Mouse (Mus musculus) lung, embryonic 14.5 days (tissue): ENCODE results near the gene Rapgef4. TPM values are rescaled to one million over a fixed set of nuclear protein-coding genes. Genes with fewer than 3 reads are reported as not detected.
A peak's percentile ranks its signal among the peaks of the same experiment; 100 is the strongest.

Source experiments
- ATAC-seq: fragments of 200-750 bp; cut with Nextera tagmentation; 2 replicates; pipeline ENCODE4 v1.8.0; 2017; ENCODE audit warnings: mild to moderate bottlenecking, moderate TSS enrichment, moderate library complexity; ENCODE audit not compliant: insufficient read depth
- DNase-seq: peaks from one replicate; pipeline ENCODE4 v3.0.0-alpha.2; 2015
- H3K27ac ChIP-seq: fragments of 300-500 bp; sonication (generic); 2 replicates; pipeline ENCODE4 v1.5.1; 2014; ENCODE audit warnings: low read depth, mild to moderate bottlenecking, moderate library complexity
- H3K27me3 ChIP-seq: fragments of 300-500 bp; sonication (generic); 2 replicates; pipeline ENCODE4 v1.6.1; 2014; ENCODE audit warnings: low read length, control low read depth; ENCODE audit not compliant: insufficient read depth
- H3K36me3 ChIP-seq: fragments of 300-500 bp; sonication (generic); 2 replicates; pipeline ENCODE4 v1.6.1; 2014; ENCODE audit warnings: control low read depth; ENCODE audit not compliant: insufficient read depth
- H3K4me1 ChIP-seq: fragments of 300-500 bp; sonication (generic); 2 replicates; pipeline ENCODE4 v1.6.1; 2014; ENCODE audit warnings: antibody characterized with exemption, control low read depth; ENCODE audit not compliant: insufficient read depth
- H3K4me2 ChIP-seq: fragments of 300-500 bp; sonication (generic); 2 replicates; pipeline ENCODE4 v1.6.1; 2014; ENCODE audit warnings: mild to moderate bottlenecking
- H3K4me3 ChIP-seq: fragments of 300-500 bp; sonication (generic); 2 replicates; pipeline ENCODE4 v1.5.1; 2014; ENCODE audit warnings: low read depth, low read length
- H3K9ac ChIP-seq: fragments of 300-500 bp; sonication (generic); 2 replicates; pipeline ENCODE4 v1.6.1; 2014
- H3K9me3 ChIP-seq: fragments of 300-500 bp; sonication (generic); 2 replicates; pipeline ENCODE4 v1.6.1; 2016; ENCODE audit warnings: low read depth, low read length, control low read depth
- CTCF ChIP-seq: IDR thresholded peaks from 2 replicates; pipeline ENCODE4 v1.5.1; 2016; ENCODE audit warnings: antibody characterized with exemption, low read depth
- WGBS: fragments of 180-500 bp; shearing (Covaris S2); extraction: QIAGEN DNeasy Blood & Tissue Kit; methylation state at CpG from one replicate; pipeline ENCODE4 v1.1.7; 2014; 5-methylcytosine and 5-hydroxymethylcytosine counted together
- polyA plus RNA-seq: library from polyadenylated mRNA; unstranded; fragments of >200 nt; fragmentation: Nextera tagmentation; extraction: Ambion mirVana; gene quantifications from 2 replicates; pipeline ENCODE4 v1.2.1, GENCODE M21; 2014

The Rapgef4 gene
- polyA plus RNA-seq, 1 experiment from 2014 or later: 3.5 TPM

GRCm38 (mm10) chr2:72230545-72230944 lies 249.5 kb downstream of the Rapgef4 start:
- Histone ChIP-seq H3K4me1 (0 out of 2 replicates have a peak, but pooled peaks cover 3% of the 10 kb centered on the region), H3K4me3 (no peak overlapping the region), H3K9ac (no peak overlapping the region), H3K27ac (no peak overlapping the region), H3K4me2 (no peak overlapping the region), H3K36me3 (no peaks in the 10 kb centered on the region), H3K9me3 (no peaks in the 10 kb centered on the region), H3K27me3 (no peaks in the 10 kb centered on the region)
- WGBS: 43% methylated on average over 9 of the region's 9 CpGs
- DNase-seq (peak; percentile 74), ATAC-seq (peak; percentile 62; the same call in 1 of the 2 replicates)
- TF ChIP-seq CTCF: no peak

DNA sequence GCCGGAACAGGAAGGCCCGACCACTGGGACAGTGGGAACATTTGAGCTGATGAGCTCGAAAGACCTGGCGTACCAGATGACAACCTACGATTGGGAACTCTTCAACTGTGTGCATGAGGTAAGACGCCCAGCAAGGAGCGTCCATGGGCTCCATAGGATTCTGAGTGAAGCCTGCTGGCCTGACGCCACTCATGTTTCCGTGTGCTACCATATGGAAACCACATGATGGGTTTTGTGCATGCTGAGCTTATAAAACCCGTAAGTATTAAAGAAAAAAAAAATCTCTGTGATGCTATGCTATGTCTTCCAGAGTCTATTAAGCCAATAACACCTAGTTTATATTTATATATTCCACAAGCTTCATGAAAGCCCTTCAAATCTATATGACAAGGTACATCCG lies 253.0 kb downstream of the Rapgef4 start:
- no peak overlapping the region for H3K4me3 ChIP-seq
- H3K4me2 ChIP-seq: no peak overlapping the region
- H3K4me1 ChIP-seq: 0 out of 2 replicates have a peak, but pooled peaks cover 3% of the 10 kb centered on the region
- no peaks in the 10 kb centered on the region for H3K36me3 ChIP-seq
- no peaks in the 10 kb centered on the region for H3K9me3 ChIP-seq
- ATAC-seq: no peak
- no peak for TF ChIP-seq CTCF
- no peaks in the 10 kb centered on the region for H3K27me3 ChIP-seq
- no peak for DNase-seq
- H3K27ac ChIP-seq: no peak overlapping the region
- no peak overlapping the region for H3K9ac ChIP-seq
- 84% methylated on average over 11 of the region's 11 CpGs for WGBS

- Histone ChIP-seq H3K4me3 (no peak overlapping the region), H3K4me2 (no peak overlapping the region), H3K27ac (no peak overlapping the region), H3K27me3 (no peaks in the 10 kb centered on the region), H3K9ac (no peak overlapping the region), H3K36me3 (no peaks in the 10 kb centered on the region), H3K9me3 (no peaks in the 10 kb centered on the region), H3K4me1 (0 out of 2 replicates have a peak, but pooled peaks cover 3% of the 10 kb centered on the region)
- TF ChIP-seq CTCF: peak; percentile 94
- DNase-seq (peak; percentile 96), ATAC-seq (peak; percentile 63; the same call in 1 of the 2 replicates)
- WGBS: 1% methylated on average over 3 of the region's 3 CpGs
These were observed 253.9 kb downstream of the Rapgef4 start for GRCm38 (mm10) chr2:72234943-72235342.

DNA sequence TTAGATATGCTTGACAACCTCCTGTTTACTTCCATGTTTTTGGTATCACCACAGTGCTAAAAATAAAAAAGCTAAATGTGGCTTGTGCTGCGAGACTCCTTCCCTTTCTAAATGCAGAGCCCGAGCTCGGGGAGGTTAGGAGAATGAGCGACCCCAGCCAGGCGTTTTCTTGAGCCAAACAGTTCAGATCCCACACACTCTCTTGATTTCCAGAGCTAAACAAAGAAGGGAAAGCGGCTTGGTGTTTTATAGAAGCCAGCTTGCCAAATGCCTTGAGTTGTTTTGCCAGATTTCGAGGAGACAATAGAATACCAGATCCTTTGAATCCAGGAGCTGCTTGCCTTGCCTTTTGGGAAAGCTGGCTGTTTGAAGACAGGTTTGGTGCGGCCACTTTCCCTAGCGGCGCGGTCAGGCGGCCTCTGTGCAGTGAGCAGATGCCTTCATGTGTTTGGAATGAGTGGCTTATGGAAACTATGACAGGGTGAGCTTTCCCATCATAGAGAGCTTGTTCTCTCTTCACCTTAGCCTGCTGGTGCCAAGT lies 254.4 kb downstream of the Rapgef4 start:
- no peak overlapping the region for H3K9ac ChIP-seq
- peak overlapping the region; percentile 6; the same call in 1 of the 2 replicates for H3K4me2 ChIP-seq
- DNase-seq (peak; percentile 57), ATAC-seq (no peak)
- no peaks in the 10 kb centered on the region for H3K36me3 ChIP-seq
- no peaks in the 10 kb centered on the region for H3K9me3 ChIP-seq
- H3K4me1 ChIP-seq: 0 out of 2 replicates have a peak, but pooled peaks cover 3% of the 10 kb centered on the region
- H3K27me3 ChIP-seq: no peaks in the 10 kb centered on the region
- no peak overlapping the region for H3K4me3 ChIP-seq
- peak overlapping the region; percentile 62 for H3K27ac ChIP-seq
- no peak for TF ChIP-seq CTCF
- WGBS: 35% methylated on average over 12 of the region's 12 CpGs

GRCm38 (mm10) chr2:72238421-72238820 lies 257.4 kb downstream of the Rapgef4 start:
- no peak overlapping the region for H3K4me3 ChIP-seq
- H3K4me2 ChIP-seq: no peak overlapping the region
- no peaks in the 10 kb centered on the region for H3K4me1 ChIP-seq
- TF ChIP-seq CTCF: no peak
- DNase-seq (no peak), ATAC-seq (no peak)
- H3K27ac ChIP-seq: no peak overlapping the region
- H3K36me3 ChIP-seq: no peaks in the 10 kb centered on the region
- H3K9ac ChIP-seq: no peak overlapping the region
- H3K9me3 ChIP-seq: no peaks in the 10 kb centered on the region
- no peaks in the 10 kb centered on the region for H3K27me3 ChIP-seq
- WGBS: 73% methylated on average over 2 of the region's 2 CpGs

- Histone ChIP-seq H3K36me3 (no peaks in the 10 kb centered on the region), H3K4me1 (no peaks in the 10 kb centered on the region), H3K4me3 (no peak overlapping the region), H3K27ac (no peak overlapping the region), H3K4me2 (no peak overlapping the region), H3K27me3 (no peaks in the 10 kb centered on the region), H3K9ac (no peak overlapping the region), H3K9me3 (no peaks in the 10 kb centered on the region)
- 68% methylated on average over 11 of the region's 11 CpGs for WGBS
- no peak for TF ChIP-seq CTCF
- DNase-seq (no peak), ATAC-seq (no peak)
These were observed 257.9 kb downstream of the Rapgef4 start for GRCm38 (mm10) chr2:72238925-72239324.

GRCm38 (mm10) chr2:72239456-72239855 lies 258.4 kb downstream of the Rapgef4 start:
- Histone ChIP-seq H3K4me1 (no peaks in the 10 kb centered on the region), H3K27me3 (no peaks in the 10 kb centered on the region), H3K9me3 (no peaks in the 10 kb centered on the region), H3K4me2 (no peak overlapping the region), H3K36me3 (no peaks in the 10 kb centered on the region), H3K9ac (no peak overlapping the region), H3K4me3 (no peak overlapping the region), H3K27ac (no peak overlapping the region)
- ATAC-seq: no peak
- no peak for DNase-seq
- WGBS: 74% methylated on average over 8 of the region's 8 CpGs
- no peak for TF ChIP-seq CTCF
